Mouse (Mus musculus) left cerebral cortex, adult 18-20 months (tissue): Measurements from ENCODE around the gene Nsd1. TPM values are rescaled to one million over a fixed set of nuclear protein-coding genes. Genes with fewer than 3 reads are reported as not detected.

Source experiments
- DNase-seq, 2 experiments: peaks; one replicate each; pipeline ENCODE4 v3.0.0; 2021 to 2022; ENCODE audit warnings: low spot score in 2 of 2, mixed read lengths in 1 of 2
- total RNA-seq, 2 experiments: library from RNA; stranded (reverse); gene quantifications; 2 replicates each; pipeline ENCODE4 v1.2.3; 2021

Nsd1 gene
- total RNA-seq, 2 experiments from 2014 or later = 109 to 115 TPM

GRCm38 (mm10) chr13:55252820-55253219 is 43.2 kb downstream of the Nsd1 start:
- DNase-seq = no peak

DNA sequence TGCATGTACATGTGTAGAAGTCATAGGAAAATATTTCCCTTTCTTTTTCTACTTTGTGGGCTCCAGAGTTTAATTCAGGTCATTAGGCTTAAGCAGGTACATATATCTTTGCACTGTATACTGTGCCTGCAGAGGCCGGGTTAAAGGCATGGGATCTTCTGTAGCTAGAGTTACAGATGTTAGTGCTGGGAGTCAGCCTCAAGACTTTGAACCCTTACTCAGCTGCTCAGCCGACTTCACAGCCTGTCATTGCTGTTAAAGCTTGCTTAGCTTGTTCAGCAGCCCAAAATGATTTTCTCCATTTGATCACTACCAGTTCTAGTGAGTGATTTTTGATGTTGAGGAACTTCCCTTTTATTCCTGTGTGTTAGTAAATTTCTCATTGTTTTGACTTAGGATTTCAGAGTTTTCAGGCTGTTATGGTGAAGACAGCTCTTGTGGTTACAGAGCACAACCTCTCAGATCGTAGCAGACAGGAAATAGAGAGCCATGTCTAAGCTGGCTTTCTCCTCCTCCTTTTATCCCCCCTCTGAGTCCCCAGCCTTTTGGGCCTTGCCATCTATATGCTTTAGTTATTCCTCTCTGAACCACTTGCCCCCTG is 45.6 kb downstream of the Nsd1 start:
- DNase-seq = no peak

DNA sequence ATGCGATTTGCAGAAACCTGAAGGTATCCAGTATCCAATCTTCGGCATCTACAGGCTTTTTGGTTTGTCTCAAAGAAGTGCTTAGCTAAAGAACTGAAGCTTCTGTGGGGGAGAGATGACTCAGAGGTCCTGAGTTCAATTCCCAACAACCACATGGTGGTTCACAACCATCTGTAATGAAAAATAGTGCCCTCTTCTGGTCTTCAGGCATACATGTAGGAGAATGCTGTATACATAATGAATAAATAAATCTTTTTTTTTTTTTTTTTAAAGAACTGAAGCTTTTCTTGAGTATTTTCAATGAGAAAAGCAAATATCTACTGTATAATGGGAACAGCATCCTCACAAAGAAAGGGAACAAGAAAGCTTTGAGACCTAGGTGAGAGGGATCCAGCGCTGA is 49.1 kb downstream of the Nsd1 start:
- DNase-seq = no peak

DNA sequence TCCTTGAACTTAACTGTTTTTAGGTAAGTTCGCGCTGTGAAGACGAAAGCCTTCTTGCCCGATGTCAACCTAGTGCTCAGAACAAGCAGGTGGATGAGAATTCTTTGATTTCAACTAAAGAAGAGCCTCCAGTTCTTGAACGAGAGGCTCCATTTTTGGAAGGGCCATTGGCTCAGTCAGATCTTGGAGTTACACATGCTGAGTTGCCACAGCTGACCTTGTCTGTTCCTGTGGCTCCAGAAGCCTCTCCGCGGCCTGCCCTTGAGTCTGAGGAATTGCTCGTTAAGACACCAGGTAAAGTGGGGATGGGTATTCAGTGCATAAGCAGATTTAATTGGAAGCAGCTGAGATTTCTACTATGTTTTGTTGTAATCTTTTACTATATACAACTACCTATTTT is 51.9 kb downstream of the Nsd1 start:
- no peak for DNase-seq

GRCm38 (mm10) chr13:55262096-55262495 is 52.5 kb downstream of the Nsd1 start:
- DNase-seq = no peak

- no peak for DNase-seq
These were observed 67.6 kb downstream of the Nsd1 start for GRCm38 (mm10) chr13:55277203-55277602.

DNA sequence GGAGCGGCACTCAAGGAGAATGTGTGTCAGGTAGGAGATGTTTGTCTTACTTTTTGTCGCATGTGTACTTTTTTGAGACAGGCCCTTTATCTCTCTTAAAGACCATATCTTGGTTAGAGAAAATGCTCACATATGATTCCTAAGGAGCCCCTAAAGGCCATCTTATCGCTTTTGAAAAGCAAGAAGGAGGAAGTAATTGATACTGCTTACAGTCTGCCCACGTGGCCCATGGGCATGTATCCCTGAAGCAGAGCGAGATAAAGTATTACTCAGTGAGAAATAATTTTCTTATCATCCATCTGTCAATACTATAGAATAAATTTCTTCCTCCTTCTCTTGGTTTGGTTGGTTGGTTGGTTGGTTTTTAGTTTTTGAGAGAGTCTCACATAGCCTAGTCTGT is 68.1 kb downstream of the Nsd1 start:
- no peak for DNase-seq

GRCm38 (mm10) chr13:55288854-55289253 is 79.3 kb downstream of the Nsd1 start:
- DNase-seq = no peak

GRCm38 (mm10) chr13:55296760-55297159 is 87.2 kb downstream of the Nsd1 start:
- no peak for DNase-seq

GRCm38 (mm10) chr13:55300913-55301312 is 91.3 kb downstream of the Nsd1 start:
- DNase-seq = no peak

- peak; percentile 53 to 75 for DNase-seq
These were observed 102.5 kb downstream of the Nsd1 start for GRCm38 (mm10) chr13:55312028-55312630.

DNA sequence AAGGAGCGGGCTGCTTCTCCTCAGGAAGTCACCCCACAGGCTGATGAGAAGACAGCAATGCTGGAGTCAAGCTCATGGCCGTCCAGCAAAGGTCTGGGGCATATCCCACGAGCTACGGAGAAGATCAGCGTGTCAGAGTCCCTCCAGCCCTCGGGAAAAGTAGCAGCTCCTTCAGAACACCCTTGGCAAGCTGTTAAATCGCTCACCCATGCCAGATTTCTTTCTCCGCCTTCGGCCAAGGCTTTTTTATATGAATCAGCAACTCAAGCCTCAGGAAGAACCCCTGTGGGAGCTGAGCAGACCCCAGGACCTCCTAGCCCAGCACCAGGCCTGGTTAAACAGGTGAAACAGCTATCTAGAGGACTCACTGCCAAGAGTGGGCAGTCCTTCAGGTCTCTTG is 103.5 kb downstream of the Nsd1 start:
- DNase-seq = no peak

DNA sequence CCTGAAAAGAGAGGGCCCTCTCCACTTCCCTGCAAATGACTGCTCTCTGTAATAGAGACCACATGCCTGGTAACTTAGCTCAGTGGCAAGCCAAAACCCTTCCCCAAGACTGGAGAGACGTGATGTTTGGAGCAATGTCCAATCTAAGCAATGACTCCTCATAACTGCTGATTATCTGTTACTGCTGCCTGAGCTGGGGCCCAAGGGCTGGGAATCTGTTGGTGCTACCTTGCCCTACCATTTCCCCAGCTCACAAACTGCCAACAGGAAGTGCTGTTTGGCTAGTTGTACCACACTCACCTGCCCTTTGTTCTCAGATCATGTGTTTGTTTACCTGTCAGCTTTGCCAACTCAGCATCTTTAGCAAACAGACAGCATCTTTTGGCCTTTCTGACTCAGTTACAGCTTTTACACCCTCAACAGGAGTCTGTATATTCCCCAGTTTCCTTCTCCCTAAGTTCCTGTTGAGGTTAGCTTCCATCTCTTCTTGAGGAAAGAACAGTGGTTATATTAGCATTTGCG is 105.4 kb downstream of the Nsd1 start:
- no peak for DNase-seq

DNA sequence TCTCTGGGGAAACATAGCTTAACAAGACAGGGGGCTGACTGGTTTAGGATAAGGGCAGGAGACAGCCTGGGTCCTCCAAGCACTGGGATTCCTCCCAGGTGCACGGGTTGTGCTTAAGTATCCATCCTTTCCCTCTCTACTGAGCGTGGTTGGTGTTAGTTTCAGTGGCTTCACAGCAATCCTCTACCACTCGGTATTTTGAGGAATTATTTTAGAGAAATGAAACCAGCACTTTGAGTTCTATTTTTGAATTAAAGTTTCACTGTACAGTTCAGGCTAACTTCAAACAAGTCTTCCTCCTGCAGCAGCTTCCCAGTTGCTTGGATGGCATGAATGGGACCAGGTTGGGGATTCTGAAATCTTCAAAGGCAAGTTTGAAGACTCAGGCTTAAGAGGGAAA is 108.8 kb downstream of the Nsd1 start:
- DNase-seq = no peak

DNA sequence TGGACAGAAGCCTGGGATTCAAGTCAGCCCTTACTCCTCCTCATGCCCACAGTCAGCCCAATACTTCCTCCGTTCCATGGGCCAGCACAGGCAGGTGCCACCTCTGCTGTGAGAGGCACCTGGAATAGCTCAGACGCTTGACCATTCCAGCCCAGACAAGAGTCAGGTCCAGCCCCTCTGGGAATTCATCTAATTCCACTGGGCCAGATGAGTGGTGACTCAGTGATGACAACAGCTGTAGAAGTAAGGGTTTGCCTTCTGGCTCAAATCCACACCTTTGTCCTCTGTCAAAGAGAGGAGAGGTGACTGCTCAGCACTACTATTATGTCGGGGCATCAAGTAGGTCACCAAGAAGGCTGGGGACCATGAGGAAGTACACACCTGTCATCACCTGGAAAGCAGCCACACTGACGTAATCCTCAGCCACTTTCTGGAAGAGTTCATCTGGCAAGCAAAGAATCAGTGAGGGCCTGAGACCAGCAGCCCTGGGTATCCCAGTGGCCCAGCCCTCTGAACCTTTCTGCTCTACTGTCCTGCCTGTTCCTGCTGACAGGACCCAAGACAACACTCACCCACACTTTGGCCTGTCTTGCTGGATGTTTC is 110.5 kb downstream of the Nsd1 start, which contains the start of gene Prelid1:
TSS of gene Prelid1 (plus strand) at position 570 of the 603 bp plus-strand sequence.
- DNase-seq = no peak

GRCm38 (mm10) chr13:55321434-55322129 is 112.0 kb downstream of the Nsd1 start, which contains the start of gene Rab24:
Gene Rab24, minus strand, starts transcription at chr13:55321946.
- DNase-seq = peak; percentile 80 to 91

DNA sequence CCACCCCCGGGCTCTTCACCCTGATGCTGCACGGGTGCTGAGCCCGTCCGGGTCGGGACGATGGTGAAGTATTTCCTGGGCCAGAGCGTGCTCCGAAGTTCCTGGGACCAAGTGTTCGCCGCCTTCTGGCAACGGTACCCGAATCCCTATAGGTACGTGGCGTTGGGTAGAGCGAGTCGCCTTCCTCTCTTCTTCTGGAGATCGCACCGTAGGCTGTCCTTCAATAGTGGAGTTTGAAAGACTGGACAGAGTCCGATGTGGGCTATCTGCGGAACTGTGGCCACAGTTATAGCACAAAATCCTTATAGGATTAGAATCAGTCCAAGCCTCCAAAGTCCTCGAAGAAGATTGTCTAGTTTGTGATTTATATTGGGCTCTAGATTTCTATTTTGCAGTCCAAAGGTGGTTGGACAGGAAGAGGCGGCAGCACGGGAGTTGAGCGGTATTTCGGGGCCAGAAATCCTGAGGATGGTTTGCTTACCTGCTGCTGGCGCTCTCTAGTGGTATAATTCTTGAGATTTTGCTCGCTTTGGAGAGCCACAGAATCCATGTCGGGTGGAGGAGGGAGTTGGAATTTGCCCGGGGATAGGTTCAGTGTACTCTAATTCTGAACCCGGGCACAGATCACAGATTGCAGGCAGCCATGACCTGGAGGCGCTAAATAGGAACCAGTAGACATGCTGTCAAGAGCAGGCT is 112.7 kb downstream of the Nsd1 start:
- DNase-seq = peak; percentile 28 to 45

- DNase-seq = peak in 1 of 2 experiments; percentile 63
These were observed 116.0 kb downstream of the Nsd1 start for GRCm38 (mm10) chr13:55325596-55325995.

DNA sequence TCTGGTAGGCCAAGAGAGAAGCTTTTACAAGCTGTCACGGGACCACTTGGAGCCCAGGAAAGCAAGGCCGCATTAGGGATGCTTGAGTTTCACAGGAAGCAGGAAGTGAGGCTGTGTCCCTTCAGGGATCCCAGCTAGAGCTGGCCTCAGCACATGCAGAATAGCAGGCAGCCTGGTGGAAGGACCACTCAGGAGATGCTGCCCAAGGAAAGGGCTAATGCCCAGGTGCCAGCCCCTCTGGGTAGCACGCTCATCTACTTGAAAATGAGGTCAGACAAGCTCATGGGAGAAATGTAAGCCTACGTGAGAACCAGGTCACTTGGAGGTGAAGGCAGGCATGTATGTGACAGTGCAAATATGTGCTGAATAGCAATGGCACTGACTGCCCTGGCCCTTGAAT is 117.6 kb downstream of the Nsd1 start:
- no peak for DNase-seq

DNA sequence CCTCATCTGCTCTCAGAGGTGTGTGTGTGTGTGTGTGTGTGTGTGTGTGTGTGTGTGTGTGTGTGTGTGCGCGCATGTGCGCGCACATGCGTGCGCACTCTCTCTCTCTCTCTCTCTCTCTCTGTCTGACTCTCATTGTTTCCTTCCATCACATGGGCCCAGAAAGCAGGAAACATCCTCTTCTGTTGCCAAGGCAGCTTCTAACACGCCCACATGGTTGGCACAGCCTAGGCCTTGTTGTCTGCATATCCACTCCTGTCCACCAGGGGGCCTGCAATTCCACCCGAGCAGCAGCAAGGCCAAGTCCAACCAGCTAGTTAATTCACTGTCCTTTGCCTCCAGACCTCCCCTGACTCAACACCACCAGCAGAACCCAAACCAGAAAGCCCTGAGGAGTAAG is 118.1 kb downstream of the Nsd1 start:
- DNase-seq = peak; percentile 92 to 94

- DNase-seq = no peak
These were observed 118.6 kb downstream of the Nsd1 start for GRCm38 (mm10) chr13:55328171-55328570.
